Mouse (Mus musculus): Measurements from ENCODE around the gene Zrsr1. TPM values are rescaled to one million over a fixed set of nuclear protein-coding genes. Genes with fewer than 3 reads are reported as not detected.

The Zrsr1 gene
- total and polyA plus RNA-seq, 3 experiments = 4.6 to 22.0 (median 15.1) TPM

GRCm38 (mm10) chr11:23023155-23023554 is 51.4 kb downstream of the Zrsr1 start:
- intact Hi-C loops (cut with DNase I) = no loop called here
- Histone ChIP-seq H3K27ac (no peak overlapping the region), H3K36me3 (ENCODE audit: control insufficient read depth, insufficient read depth, low read length) (no peaks in the 10 kb centered on the region), H3K4me3 (no peak overlapping the region), H3K79me2 (replicated peaks; ENCODE audit: control insufficient read depth, insufficient read depth, low read length) (no peaks in the 10 kb centered on the region), H3K4me1 (ENCODE audit: control insufficient read depth, insufficient read depth, low read length) (no peaks in the 10 kb centered on the region), H3K9ac (ENCODE audit: low read depth, low read length) (no peak overlapping the region), H3K27me3 (ENCODE audit: control insufficient read depth, insufficient read depth, low read length) (no peaks in the 10 kb centered on the region)
- TF ChIP-seq EP300 (IDR thresholded peaks at IDR 0.05; ENCODE audit: insufficient read depth, low read depth, low read length) (no peak), POLR2A (IDR thresholded peaks at IDR 0.05; ENCODE audit: insufficient read depth, low read depth, low read length) (no peak), CTCF (IDR thresholded peaks at IDR 0.05) (no peak)
- no peak for DNase-seq
- WGBS = 79% methylated on average over 2 of the region's 2 CpGs

GRCm38 (mm10) chr11:23024169-23024568 is 52.4 kb downstream of the Zrsr1 start:
- no peak for DNase-seq
- 84% methylated on average over 3 of the region's 3 CpGs for WGBS

More at GRCm38 (mm10) chr11:23024169-23024568, 52.4 kb downstream of the Zrsr1 start:
- Histone ChIP-seq H3K79me2 (replicated peaks; ENCODE audit: control insufficient read depth, insufficient read depth, low read length) (no peaks in the 10 kb centered on the region), H3K4me1 (ENCODE audit: control insufficient read depth, insufficient read depth, low read length) (no peaks in the 10 kb centered on the region), H3K36me3 (ENCODE audit: control insufficient read depth, insufficient read depth, low read length) (no peaks in the 10 kb centered on the region), H3K9ac (ENCODE audit: low read depth, low read length) (no peak overlapping the region), H3K4me3 (no peak overlapping the region), H3K27ac (no peak overlapping the region), H3K27me3 (ENCODE audit: control insufficient read depth, insufficient read depth, low read length) (no peaks in the 10 kb centered on the region)
- TF ChIP-seq CTCF (IDR thresholded peaks at IDR 0.05) (no peak), EP300 (IDR thresholded peaks at IDR 0.05; ENCODE audit: insufficient read depth, low read depth, low read length) (no peak), POLR2A (IDR thresholded peaks at IDR 0.05; ENCODE audit: insufficient read depth, low read depth, low read length) (no peak)
- intact Hi-C loops (cut with DNase I) = no loop called here

Other genes with a start within 250 kb of the Zrsr1 start
- 1 to 10 TPM; 3.5 to 6.2 TPM for gene B3gnt2, start 111.0 kb upstream of the Zrsr1 start, total RNA-seq (2021)
- 5.7 and 7.1 TPM in 2 replicates for gene B3gnt2, start 111.0 kb upstream of the Zrsr1 start, polyA plus RNA-seq (2012; rRNA removed)
- 1 to 10 TPM; 5.2 to 7.0 TPM for gene Gm28048, start 10.1 kb downstream of the Zrsr1 start, total RNA-seq (2021)
- 2.1 and 8.3 TPM in 2 replicates for gene Gm28048, start 10.1 kb downstream of the Zrsr1 start, polyA plus RNA-seq (2012; rRNA removed)
- gene Commd1, start 10.4 kb downstream of the Zrsr1 start, total RNA-seq (2021) = 100 to 1,000 TPM; 138 to 158 TPM
- 26.7 and 40.1 TPM in 2 replicates for gene Commd1, start 10.4 kb downstream of the Zrsr1 start, polyA plus RNA-seq (2012; rRNA removed)
- gene Cct4, start 18.5 kb downstream of the Zrsr1 start, total RNA-seq (2021) = 100 to 1,000 TPM; 114 to 129 TPM
- 54.2 and 72.3 TPM in 2 replicates for gene Cct4, start 18.5 kb downstream of the Zrsr1 start, polyA plus RNA-seq (2012; rRNA removed)
- 1 to 10 TPM; 1.9 to 2.3 TPM for gene Fam161a, start 35.5 kb downstream of the Zrsr1 start, total RNA-seq (2021)
- 1.2 and 1.3 TPM in 2 replicates for gene Fam161a, start 35.5 kb downstream of the Zrsr1 start, polyA plus RNA-seq (2012; rRNA removed)